Mouse (Mus musculus): ENCODE measurements at regions not wholly inside any gene's neighbourhood (a gene's known extent, or its start where the extent isn't known, plus 50 kb on each side); places are given as distances from the start of the nearest gene placed in this dataset.

GRCm38 (mm10) chr1:52332013-52332412 is 99.0 kb upstream of the Gls start:
- Histone ChIP-seq H3K27ac (ENCODE audit: control insufficient read depth, insufficient read depth, low read depth, low read length) (no peak overlapping the region), H3K27me3 (ENCODE audit: control insufficient read depth, insufficient read depth, low read length) (no peaks in the 10 kb centered on the region), H3K4me3 (ENCODE audit: control insufficient read depth, low read depth, low read length) (no peak overlapping the region), H3K4me1 (ENCODE audit: control insufficient read depth, insufficient read depth, low read length) (no peaks in the 10 kb centered on the region), H3K36me3 (ENCODE audit: control insufficient read depth, insufficient read depth, low read length) (no peaks in the 10 kb centered on the region)
- no peak for TF ChIP-seq CTCF (IDR thresholded peaks at IDR 0.05; ENCODE audit: control insufficient read depth, insufficient read depth, insufficient replicate concordance, low read depth, low read length)
- no peak for TF ChIP-seq POLR2A (IDR thresholded peaks at IDR 0.05; ENCODE audit: control insufficient read depth, low read depth, low read length)

- H3K27me3 ChIP-seq (ENCODE audit: control insufficient read depth, insufficient read depth, low read length), result no peaks in the 10 kb centered on the region
- TF ChIP-seq POLR2A (IDR thresholded peaks at IDR 0.05; ENCODE audit: control insufficient read depth, low read depth, low read length) (no peak), CTCF (IDR thresholded peaks at IDR 0.05; ENCODE audit: control insufficient read depth, insufficient read depth, insufficient replicate concordance, low read depth, low read length) (no peak)
- H3K4me1 ChIP-seq (ENCODE audit: control insufficient read depth, insufficient read depth, low read length), result no peaks in the 10 kb centered on the region
- no peak overlapping the region for H3K27ac ChIP-seq (ENCODE audit: control insufficient read depth, insufficient read depth, low read depth, low read length)
- H3K4me3 ChIP-seq (ENCODE audit: control insufficient read depth, low read depth, low read length), result no peak overlapping the region
- no peaks in the 10 kb centered on the region for H3K36me3 ChIP-seq (ENCODE audit: control insufficient read depth, insufficient read depth, low read length)
Measured at GRCm38 (mm10) chr1:52331442-52331841, 98.4 kb upstream of the Gls start.

GRCm38 (mm10) chr1:52330496-52330895 is 97.5 kb upstream of the Gls start:
- no peak overlapping the region for H3K27ac ChIP-seq (ENCODE audit: control insufficient read depth, insufficient read depth, low read depth, low read length)
- H3K27me3 ChIP-seq (ENCODE audit: control insufficient read depth, insufficient read depth, low read length), result no peaks in the 10 kb centered on the region
- no peak overlapping the region for H3K4me3 ChIP-seq (ENCODE audit: control insufficient read depth, low read depth, low read length)
- no peaks in the 10 kb centered on the region for H3K36me3 ChIP-seq (ENCODE audit: control insufficient read depth, insufficient read depth, low read length)
- no peaks in the 10 kb centered on the region for H3K4me1 ChIP-seq (ENCODE audit: control insufficient read depth, insufficient read depth, low read length)
- TF ChIP-seq CTCF (IDR thresholded peaks at IDR 0.05; ENCODE audit: control insufficient read depth, insufficient read depth, insufficient replicate concordance, low read depth, low read length) (no peak), POLR2A (IDR thresholded peaks at IDR 0.05; ENCODE audit: control insufficient read depth, low read depth, low read length) (no peak)

GRCm38 (mm10) chr1:52328507-52328906 is 95.5 kb upstream of the Gls start:
- H3K4me3 ChIP-seq (ENCODE audit: control insufficient read depth, low read depth, low read length), result no peak overlapping the region
- H3K27me3 ChIP-seq (ENCODE audit: control insufficient read depth, insufficient read depth, low read length), result no peaks in the 10 kb centered on the region
- H3K27ac ChIP-seq (ENCODE audit: control insufficient read depth, insufficient read depth, low read depth, low read length), result no peak overlapping the region
- no peaks in the 10 kb centered on the region for H3K4me1 ChIP-seq (ENCODE audit: control insufficient read depth, insufficient read depth, low read length)
- no peaks in the 10 kb centered on the region for H3K36me3 ChIP-seq (ENCODE audit: control insufficient read depth, insufficient read depth, low read length)
- TF ChIP-seq CTCF (IDR thresholded peaks at IDR 0.05; ENCODE audit: control insufficient read depth, insufficient read depth, insufficient replicate concordance, low read depth, low read length) (no peak), POLR2A (IDR thresholded peaks at IDR 0.05; ENCODE audit: control insufficient read depth, low read depth, low read length) (no peak)

- H3K27ac ChIP-seq (ENCODE audit: control insufficient read depth, insufficient read depth, low read depth, low read length), result no peak overlapping the region
- H3K36me3 ChIP-seq (ENCODE audit: control insufficient read depth, insufficient read depth, low read length), result no peaks in the 10 kb centered on the region
- H3K4me1 ChIP-seq (ENCODE audit: control insufficient read depth, insufficient read depth, low read length), result no peaks in the 10 kb centered on the region
- no peak overlapping the region for H3K4me3 ChIP-seq (ENCODE audit: control insufficient read depth, low read depth, low read length)
- no peaks in the 10 kb centered on the region for H3K27me3 ChIP-seq (ENCODE audit: control insufficient read depth, insufficient read depth, low read length)
- TF ChIP-seq CTCF (IDR thresholded peaks at IDR 0.05; ENCODE audit: control insufficient read depth, insufficient read depth, insufficient replicate concordance, low read depth, low read length), result no peak
- no peak for TF ChIP-seq POLR2A (IDR thresholded peaks at IDR 0.05; ENCODE audit: control insufficient read depth, low read depth, low read length)
Measured at GRCm38 (mm10) chr1:52324356-52324755, 91.3 kb upstream of the Gls start.

- TF ChIP-seq CTCF (IDR thresholded peaks at IDR 0.05; ENCODE audit: control insufficient read depth, insufficient read depth, insufficient replicate concordance, low read depth, low read length), result no peak
- Histone ChIP-seq H3K4me3 (ENCODE audit: control insufficient read depth, low read depth, low read length) (no peak overlapping the region), H3K4me1 (ENCODE audit: control insufficient read depth, insufficient read depth, low read length) (no peaks in the 10 kb centered on the region), H3K27ac (ENCODE audit: control insufficient read depth, insufficient read depth, low read depth, low read length) (no peak overlapping the region), H3K36me3 (ENCODE audit: control insufficient read depth, insufficient read depth, low read length) (no peaks in the 10 kb centered on the region), H3K27me3 (ENCODE audit: control insufficient read depth, insufficient read depth, low read length) (no peaks in the 10 kb centered on the region)
Measured at GRCm38 (mm10) chr1:52312076-52312633, 79.1 kb upstream of the Gls start.

GRCm38 (mm10) chr1:52306892-52307291 is 73.9 kb upstream of the Gls start:
- Histone ChIP-seq H3K36me3 (ENCODE audit: control insufficient read depth, insufficient read depth, low read length) (no peaks in the 10 kb centered on the region), H3K27ac (ENCODE audit: control insufficient read depth, insufficient read depth, low read depth, low read length) (no peak overlapping the region), H3K27me3 (ENCODE audit: control insufficient read depth, insufficient read depth, low read length) (no peaks in the 10 kb centered on the region), H3K4me3 (ENCODE audit: control insufficient read depth, low read depth, low read length) (no peak overlapping the region), H3K4me1 (ENCODE audit: control insufficient read depth, insufficient read depth, low read length) (peaks cover 2% of the 10 kb centered on the region; the same call in 1 of the 2 replicates)
- TF ChIP-seq CTCF (IDR thresholded peaks at IDR 0.05; ENCODE audit: control insufficient read depth, insufficient read depth, insufficient replicate concordance, low read depth, low read length) (no peak), POLR2A (IDR thresholded peaks at IDR 0.05; ENCODE audit: control insufficient read depth, low read depth, low read length) (no peak)
